Mouse (Mus musculus) adipocyte (in vitro differentiated cells): ENCODE data around the gene Map2k3.

ENCODE experiments used
- DNase-seq: peaks from one replicate; pipeline ENCODE4 v3.0.0-alpha.2; 2016; ENCODE audit warnings: low spot score

The Map2k3 gene

DNA sequence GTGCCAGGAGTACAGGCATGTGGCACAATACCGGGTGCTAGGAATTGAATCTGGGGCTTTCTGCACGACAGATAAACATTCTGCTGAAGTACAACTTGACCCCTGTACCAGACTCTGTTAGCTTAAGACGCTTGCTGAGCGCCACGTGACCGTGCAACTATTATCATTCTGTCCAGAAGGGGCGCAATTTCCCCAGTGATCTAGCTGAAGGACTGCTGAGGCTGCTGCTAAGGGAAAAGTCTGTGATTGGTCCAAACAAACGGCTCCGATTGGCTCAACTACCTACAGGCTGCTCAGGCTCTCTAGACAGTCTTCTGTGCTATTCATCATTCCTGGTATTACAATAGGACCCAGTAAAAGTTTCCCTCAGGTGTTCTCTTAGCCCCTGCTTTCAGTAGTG, 4.6 kb upstream of the Map2k3 start:
- DNase-seq, result peak; percentile 53

DNA sequence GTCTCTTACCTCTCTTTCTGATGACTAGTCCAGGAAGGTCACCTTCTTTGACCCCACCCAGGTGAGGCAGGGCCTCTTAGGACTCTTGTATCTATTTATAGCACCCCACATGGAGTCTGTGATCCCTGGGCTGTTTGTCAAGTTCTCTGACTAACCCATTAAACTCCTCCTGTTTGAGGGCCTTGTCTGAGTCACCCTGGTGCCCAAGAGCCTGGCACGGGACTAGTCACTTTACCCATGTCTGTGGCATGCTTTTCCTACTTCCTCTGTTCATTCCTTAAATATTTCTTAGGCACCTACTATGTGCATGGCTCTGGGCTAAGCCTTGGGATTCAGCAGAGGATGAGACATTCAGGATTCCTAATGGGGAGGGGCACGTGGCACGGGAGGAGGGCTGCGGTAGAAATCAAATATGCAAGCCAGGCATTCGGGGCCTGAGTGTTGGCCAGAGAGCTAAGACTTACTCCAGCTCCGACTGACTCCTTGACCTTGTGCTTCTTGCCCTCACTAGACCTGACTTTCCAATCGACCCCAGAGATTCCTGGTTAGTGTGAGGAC, 1.0 kb upstream of the Map2k3 start:
- peak; percentile 47 for DNase-seq

DNA sequence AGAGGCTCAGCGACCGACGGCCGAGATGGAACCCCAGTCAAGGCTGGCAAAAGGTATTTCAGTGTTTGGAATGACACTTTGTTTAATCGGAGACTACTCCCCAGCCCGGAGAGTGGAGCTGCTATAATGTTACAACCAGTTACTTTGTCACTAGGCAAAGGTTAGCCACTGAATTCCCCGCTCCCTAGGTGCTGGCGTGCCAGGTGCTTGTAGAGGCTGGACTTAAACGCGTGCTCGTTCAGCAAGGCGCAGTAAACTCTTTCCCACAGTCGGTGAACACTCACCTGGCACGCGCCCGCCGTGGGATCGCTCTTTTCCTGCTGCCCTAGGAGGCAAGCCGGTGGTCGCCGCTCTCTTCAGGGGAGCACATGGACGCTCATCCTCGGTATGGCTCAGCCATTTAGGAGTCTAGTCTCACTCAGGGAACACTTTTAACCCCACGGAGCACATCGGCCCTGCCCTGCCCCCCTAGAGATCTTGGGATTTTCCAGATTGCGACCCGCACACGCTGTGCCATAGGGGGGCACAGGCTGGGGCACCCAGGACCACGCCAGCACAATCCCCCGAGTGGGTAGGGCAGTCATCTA, 458 bp upstream of the Map2k3 start:
- no peak for DNase-seq

DNA sequence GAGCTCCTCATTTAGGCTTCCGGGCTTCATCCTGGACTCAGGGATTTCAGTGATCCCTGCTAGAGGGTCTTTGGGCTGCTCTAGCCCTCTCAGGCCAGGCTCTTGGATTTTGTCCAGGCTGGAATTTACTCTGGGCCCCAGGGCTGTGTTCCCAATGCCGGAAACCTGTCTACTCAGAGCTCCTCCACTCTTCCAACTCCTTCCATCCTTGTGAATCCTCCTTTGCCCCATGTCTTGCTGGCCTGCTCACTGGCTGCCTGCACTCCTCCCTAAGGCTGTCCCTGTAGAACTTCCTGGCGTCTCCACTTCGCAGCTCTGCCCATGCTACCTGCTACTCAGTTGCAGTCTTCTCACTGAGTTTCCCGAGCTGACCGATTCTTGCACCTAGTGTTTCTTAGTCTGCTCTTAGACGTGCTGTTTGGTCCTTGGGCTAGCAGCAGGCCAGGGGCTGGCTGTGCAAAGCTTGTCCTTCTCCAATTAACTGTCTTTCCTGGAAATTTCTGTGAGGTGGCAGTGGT, 729 bp downstream of the Map2k3 start:
- no peak for DNase-seq

DNA sequence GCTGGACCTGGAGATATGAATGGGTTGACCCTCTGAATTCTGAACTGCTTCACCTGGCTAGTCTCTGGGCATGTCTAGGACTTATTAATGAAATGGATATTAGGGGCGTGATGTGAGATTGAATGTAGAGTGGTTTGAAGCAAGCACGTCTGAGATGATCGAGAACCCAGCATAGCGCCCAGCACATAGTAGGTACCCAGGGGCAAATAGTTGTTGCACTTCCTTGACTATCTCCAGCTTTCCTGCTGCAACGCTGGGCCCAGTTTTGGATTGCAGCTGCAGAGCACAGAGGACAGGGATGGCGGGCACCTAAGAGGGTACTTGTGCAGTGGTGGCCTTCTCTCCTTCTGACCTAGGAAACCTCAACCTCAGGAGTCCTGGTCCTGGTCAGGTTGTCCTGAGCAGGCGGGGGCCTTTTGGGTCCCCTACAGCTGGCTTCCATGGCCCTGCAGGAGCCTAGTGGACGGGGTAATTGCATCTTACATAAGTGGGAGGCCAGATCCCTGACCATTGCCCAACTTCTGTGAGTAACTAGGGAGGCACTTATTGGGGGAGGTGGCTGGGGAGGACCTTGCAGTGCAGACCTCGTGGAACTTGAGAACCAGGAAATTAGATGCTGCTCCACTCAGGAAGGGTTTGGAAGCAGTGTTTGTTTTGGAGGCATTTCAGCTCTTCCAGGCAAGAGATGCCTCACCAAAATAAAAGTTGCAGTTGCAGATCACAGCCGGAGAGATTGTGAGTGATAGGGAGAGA, 1.5 kb downstream of the Map2k3 start:
- DNase-seq, result peak; percentile 84

DNA sequence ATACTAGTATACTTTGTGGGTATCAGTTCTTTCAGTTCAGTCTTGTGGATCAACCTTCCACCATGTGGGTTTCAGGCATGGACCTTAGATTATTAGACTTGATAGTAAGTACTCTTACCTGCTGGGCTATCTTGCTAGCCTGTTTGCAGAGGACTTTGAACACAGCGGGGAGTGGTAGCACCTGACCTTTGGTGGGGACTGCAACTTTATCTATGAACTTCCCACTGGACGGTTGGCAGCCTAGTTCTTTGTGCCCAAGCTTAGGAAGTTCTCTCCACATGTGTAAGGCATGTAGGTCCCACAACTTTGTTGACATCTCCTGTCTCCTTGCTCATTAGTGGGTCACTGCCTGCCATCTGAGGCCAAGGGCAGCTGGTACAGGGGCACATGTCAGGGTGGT, 3.0 kb downstream of the Map2k3 start:
- no peak for DNase-seq

DNA sequence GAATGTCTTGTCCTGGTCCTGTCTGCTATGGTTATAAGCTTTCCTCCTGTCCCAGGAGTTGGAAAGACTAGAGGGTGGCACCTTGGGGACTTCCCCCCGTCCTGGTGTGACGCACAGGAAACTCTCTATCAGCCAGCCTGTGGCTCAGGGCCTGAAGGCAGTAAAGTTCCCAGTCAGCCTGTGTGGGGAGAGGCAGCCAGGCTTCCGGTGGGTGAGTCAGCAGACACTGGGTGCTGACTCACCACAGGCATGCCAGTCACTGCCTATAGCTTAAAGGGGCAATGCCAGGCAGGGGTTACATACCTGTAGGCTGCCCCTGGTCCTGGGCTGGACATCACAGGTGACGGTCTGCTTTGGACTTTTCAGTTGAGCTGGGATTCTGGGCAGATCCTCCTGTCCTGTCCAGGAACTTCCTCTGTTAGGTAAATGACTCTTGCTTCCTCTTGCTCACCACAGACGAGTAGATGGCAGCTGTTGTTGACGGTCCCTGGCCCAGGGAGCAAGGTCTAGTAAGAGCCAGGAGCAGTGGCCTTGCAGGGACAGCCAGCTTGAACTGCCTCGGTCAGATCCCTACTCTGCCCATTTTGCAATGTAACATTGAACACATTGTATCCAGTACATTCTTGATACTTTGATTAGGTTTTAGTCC, 3.6 kb downstream of the Map2k3 start:
- DNase-seq, result peak; percentile 77

DNA sequence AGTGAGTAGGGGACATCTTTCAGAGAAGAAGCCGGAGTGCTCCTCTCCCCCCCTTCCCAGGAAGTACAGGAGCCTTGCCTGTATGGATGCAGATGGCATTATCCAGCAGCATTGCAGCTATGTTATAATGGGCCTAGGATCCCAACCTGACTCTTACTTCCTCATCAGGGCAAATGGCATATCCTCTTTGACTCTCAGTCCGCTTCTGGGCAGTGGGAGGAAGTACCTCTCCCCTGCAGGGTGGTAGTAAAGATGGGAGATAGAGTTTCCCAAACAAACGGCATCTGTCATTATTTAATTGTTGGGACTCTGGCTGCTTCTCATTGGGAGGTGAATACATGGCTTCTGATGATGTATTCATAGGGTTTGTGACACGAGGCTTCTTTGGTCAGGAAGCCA, 4.1 kb downstream of the Map2k3 start:
- no peak for DNase-seq

DNA sequence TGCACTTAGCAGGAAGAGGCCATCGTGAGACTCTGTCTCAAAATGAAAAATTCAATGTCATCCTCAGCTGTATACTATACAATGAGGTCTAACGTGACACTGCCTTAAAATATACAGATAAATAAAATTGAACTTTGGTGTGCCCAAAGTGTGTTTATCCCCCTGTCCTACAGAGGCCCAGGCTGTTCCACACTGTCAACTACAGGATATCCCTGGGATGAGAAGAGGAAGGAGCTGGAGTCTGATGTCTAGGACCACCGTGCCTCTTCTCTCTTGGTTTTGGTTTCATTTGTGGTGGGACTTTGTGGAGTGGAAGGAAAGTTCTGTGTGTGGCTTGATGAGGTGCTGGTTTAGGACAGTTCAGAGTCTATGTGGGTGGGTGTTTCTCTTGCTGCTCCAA, 5.8 kb downstream of the Map2k3 start:
- no peak for DNase-seq

DNA sequence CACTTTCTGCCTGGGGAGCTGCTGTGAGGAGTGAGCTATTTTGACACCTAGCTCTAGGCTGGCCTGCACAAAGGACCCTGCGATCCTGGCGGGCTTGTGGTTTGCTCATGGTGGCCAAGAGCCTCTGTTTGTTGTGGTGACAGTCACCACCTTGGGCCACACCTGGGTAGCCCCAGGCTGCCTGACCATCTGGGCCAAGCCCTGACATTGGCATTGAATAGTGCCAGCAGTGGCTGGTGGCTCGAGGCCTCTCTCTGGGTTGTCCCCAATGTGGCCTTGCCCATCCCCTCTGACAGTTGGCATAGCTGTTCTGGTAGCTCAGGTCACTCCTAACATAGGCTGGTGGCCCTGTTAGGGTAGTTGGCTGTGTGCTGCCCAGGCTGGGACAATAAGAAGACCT, 7.7 kb downstream of the Map2k3 start:
- DNase-seq, result no peak

DNA sequence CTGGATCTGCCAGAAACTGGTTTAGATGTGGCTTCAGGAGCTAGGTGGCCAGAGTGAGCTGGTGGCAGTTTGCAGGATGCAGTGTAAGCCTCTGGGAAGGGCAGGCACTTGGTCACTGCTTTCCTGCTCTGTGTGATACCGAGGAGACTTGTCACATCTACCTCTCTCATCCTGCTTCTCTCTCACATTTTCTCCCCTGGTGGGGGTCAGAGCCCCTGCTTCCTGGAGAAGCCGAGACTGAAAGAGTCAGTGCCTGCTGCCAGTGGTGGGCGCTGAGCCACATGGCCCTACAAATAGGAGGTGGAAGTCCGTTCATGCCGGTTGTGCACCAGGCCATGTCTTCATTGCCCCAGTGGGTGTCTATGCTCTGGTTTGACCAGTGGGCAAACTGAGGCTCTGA, 8.7 kb downstream of the Map2k3 start:
- no peak for DNase-seq

DNA sequence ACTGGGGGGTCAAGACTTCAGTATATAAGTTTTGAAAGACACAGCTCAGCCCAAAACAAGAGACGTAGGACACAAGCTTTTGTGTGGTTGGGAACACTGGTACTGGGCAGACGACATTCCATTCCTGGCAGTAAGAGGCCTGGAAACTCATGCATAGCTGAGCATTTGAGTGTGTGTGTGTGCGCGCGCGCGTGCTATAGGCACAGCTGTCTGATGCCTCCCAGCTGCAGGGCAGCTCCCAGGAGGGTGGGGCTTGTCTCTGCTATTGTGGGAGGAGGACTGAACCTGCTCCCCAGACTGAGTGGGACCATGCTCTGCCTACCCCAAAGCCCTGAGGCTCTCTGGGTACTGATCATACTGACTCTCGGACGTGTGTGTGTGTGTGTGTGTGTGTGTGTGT, 9.5 kb downstream of the Map2k3 start:
- DNase-seq, result no peak

DNA sequence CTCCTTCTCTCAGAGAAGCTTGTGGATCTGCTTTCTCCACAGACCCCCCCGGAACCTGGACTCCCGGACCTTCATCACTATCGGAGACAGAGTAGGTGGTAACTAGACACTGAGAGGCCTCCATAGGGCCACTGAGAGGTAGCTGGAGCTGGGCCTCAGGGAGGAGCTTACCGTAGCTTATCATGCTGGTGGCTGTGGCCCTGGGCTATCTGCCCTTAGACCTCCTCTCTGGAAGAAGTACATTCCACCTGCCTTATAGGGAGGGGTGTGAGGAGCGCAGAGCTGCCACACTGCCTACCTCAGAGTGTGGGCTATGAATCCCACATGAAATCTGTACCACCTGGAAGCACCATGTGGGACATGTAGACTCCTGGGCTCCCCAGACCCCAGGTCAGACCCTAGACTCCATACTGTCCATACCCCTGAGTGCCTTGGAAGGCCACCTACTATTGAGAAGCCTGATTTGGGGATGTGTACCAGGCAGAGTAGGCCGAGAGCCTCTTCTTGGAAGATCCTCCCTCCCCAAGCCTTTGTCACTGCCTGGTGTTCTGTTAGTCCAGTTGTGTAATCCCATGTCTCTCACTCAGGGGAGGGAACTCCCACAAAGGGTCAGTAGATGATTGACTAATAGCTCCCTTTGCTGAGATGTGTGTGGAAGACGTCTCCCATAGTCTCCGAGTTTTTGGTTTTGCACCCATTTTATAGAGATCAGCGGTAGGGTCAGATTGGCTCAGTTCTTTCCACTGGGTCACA, 10.6 kb downstream of the Map2k3 start:
- peak; percentile 42 for DNase-seq

DNA sequence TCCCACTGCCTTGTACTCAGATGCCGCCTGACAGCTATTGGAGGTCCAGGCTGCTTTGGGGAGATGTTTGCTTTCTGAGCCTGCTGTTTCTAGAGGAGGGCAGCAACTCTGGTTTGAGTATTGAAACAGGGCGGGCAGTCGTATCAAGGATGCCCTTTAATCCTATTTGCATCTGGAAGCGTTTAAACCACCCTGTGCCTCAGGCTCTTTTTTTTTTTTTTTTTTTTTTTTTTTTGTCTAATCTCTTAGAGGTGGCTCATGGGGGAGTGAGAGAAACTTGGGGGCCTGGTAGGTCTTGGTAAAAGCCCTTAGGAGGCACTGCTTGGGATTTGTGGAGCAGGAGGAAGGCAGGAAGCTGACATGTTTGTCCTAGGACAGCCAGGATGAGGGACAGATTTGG, 13.2 kb downstream of the Map2k3 start:
- no peak for DNase-seq

DNA sequence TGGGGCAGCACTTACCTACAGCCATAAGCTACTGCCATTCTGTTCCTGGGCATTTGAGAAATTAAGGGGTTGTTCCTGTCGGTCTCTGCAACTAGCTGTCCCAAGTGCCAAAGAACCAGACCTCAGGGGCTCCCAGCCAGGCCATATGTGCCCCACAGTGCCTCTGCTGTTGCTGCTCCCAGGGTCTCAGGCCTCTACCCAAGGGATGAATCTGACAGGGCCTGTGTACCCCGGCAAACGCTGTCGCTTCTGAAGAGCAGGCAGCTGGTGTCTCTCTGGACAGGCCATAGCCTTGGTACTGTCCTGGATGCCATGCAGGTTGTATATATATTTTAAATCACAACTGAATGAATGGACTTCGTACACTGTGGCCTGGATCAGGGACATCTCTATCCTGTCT, 20.1 kb downstream of the Map2k3 start:
- no peak for DNase-seq

DNA sequence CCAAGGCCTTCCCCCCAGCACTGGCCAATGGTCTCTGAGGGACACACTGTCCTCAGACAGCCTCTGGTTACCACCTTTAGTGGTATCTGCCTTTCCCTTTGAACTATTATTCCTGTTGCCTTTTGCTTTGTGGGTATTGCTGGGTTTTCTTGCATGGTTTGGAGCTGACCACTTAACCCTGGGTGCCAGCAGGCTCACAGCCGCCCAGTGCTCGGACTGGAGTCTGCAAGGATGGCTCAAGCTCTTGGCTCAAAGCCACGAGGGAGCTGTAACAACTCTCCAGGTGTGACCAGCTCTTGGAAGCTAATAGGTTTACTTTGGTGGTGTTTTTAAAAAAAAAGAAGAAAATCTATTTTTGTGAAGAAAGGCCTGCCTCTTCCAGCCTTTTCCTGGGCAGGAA, 20.5 kb downstream of the Map2k3 start:
- no peak for DNase-seq

DNA sequence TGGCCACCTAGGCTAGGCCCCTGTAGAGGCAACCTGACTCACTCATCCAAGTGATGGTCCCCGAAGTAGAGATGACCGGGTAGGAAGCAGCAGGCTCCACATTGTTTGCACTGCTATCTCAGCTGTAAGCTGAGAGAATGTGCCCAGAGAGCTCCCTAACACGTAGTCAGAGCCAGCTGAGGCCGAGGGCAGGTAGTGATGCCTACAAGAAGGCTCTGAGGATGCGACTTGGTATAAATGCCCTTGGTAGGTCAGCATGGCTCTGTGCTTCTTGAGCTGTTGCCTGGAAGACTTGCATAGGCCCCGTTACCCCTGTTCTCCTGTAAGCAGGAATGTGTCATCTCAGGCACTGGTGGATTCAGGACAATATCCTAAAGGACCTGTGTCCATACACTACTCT, 21.2 kb downstream of the Map2k3 start:
- DNase-seq, result no peak

DNA sequence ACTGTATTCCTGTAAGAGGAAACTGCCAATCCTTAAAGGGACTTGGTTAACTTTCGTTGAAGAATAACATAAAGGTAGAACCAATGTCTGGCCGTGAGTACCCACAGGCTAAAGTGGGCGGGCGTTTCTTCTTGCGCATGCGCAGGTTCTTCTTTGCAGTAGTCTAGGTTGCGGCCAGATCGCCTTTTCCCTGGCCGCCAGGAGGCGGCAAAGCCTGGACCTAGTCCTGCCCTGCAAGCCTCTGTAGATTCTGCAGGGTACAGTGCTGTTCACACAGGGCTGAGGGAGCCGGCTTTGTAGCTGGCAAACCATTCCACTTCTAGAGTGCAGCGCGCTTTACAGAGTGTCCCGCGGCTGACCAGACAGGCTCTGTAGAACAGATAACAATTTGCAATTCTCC, 22.0 kb downstream of the Map2k3 start:
- no peak for DNase-seq

DNA sequence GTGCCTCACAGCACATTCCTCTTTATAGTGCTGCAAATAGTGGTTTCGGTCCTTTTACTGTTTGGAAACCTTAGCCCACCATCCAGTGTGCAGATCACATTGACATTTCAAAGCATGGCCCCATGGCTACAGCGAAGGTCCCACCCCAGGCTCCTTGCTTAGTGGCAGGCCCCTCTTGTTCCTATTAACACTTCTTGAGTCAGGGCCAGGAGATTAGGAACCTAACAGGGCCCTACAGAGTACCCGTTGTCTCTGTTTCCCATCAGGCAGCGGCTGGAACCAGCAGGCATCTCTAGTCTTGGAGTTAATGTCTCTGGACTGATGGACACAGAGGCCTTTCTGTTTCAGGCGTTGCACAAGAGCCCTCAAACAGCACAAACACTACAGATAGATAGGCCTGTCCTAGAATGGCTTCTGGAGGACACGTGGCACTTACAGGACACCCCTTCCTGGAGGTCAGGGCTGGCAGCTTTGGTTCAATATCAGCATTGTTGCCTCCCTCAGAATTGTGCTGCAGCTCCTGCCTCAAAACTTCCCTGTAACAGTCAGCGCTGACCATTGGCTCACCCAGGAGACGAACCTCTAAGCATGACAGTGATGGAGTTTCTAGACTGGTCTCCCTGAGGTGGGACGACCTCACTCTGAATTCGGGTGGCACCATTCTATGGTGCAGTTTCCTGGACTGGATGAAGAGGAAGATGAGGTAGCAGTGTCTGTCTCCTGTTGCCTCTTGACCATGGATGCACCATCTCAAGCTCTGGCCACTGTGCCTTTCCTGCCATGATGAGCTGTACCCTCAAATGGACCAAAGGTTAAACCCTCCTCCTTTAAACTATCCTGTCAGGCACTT, 22.6 kb downstream of the Map2k3 start:
- no peak for DNase-seq

DNA sequence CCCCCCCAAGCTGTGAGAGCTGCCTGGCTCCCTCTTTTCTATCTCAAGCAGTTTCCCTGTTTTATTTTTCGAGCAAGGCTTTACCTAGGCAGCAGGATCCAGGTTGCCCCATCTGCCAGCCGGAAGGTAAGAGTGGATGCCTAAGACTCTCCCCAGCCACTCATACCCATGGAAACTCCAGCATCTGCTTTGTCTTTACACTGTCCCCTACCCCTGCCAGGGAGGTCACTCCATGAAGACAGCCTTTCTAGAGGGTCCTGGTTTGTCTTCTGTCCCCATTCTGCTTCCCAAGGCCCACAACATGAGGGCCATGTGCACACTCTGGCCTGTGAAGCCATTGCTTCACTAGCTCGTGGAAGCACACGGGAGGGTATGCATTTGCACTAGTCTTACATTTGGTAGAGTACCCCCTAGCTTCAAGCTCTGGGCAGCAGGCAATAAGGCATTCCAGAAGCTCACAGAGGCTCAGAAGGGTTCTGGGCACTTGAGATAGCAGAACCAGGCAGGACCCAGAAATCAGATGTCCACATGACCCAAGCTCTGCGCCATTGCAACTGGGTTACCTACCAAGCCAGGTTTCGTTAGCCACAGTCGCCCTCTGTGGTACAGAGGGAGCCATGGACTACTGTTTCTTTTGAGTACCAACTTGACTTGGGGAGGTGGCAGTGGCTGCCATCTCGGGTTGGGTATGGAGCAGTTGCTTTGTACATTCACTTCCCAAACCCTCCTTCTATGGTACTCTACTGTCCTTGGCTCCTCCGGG, 24.0 kb downstream of the Map2k3 start:
- no peak for DNase-seq

DNA sequence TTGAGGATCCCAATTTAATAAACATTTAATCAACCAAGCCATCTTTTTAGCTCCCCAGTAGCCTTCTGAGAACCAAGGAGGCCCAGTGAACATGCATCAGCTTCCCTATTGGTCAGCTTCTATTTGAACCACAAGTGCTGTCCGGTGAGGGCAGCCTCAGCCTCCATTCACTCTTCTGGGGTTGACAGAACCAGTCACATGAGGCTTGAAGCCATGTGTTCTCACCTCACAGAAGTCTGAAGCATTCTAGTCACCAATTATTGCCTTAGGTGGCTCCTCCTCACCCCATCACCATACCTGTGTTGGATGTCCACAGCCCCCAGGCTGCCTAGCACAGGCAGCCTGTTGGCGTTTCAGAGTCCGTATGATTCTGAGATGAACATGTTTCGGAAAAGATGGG, 27.1 kb downstream of the Map2k3 start:
- no peak for DNase-seq
